Mouse (Mus musculus) gastrocnemius, postnatal 36 days (tissue): Measurements from ENCODE around the gene Anapc7. TPM values are rescaled to one million over a fixed set of nuclear protein-coding genes. Genes with fewer than 3 reads are reported as not detected.
"Not testable (repeated sequence)": the region's sequence is repeated elsewhere in the genome, so short reads cannot be mapped to it uniquely, and the experiment has no call there.

Experiments used
- DNase-seq, 2 experiments: peaks; one replicate each; pipeline ENCODE4 v3.0.0; 2022
- intact Hi-C: fragments of 180-260 bp; cut with DNase I; formaldehyde crosslinking; loops from one replicate; pipeline ENCODE4 v1.15.1; 2025
- total RNA-seq, 2 experiments: library from RNA; stranded (reverse); gene quantifications; 2 replicates each; pipeline ENCODE4 v1.2.3; 2021

Gene Anapc7
- total RNA-seq, 2 experiments from 2014 or later, result 11.3 to 13.2 TPM

GRCm38 (mm10) chr5:122482733-122483391 is 61.4 kb downstream of the Anapc7 start:
- DNase-seq, result no peak
- intact Hi-C loops, result no loop called here

GRCm38 (mm10) chr5:122486243-122486642 is 64.8 kb downstream of the Anapc7 start:
- intact Hi-C loops, result not testable (repeated sequence)

GRCm38 (mm10) chr5:122487825-122488224 is 66.3 kb downstream of the Anapc7 start:
- DNase-seq, result no peak
- intact Hi-C loops, result no loop called here

More at GRCm38 (mm10) chr5:122486243-122486642, 64.8 kb downstream of the Anapc7 start:
- not testable (repeated sequence) for DNase-seq

GRCm38 (mm10) chr5:122490148-122490547 is 68.7 kb downstream of the Anapc7 start:
- DNase-seq, result no peak
- intact Hi-C loops, result no loop called here

- no peak for DNase-seq
- intact Hi-C loops, result no loop called here
These were observed 69.9 kb downstream of the Anapc7 start for GRCm38 (mm10) chr5:122491385-122491784.

- intact Hi-C loops, result no loop called here
- no peak for DNase-seq
These were observed 71.5 kb downstream of the Anapc7 start for GRCm38 (mm10) chr5:122493035-122493434.

GRCm38 (mm10) chr5:122494449-122494848 is 73.0 kb downstream of the Anapc7 start:
- DNase-seq, result no peak

More at GRCm38 (mm10) chr5:122494449-122494848, 73.0 kb downstream of the Anapc7 start:
- intact Hi-C loops, result no loop called here

Other genes with a start within 250 kb of the Anapc7 start
- gene Hvcn1, start 214.9 kb upstream of the Anapc7 start, total RNA-seq, result under 1 TPM; 0.37 to 0.77 TPM
- 1 to 10 TPM; 1.6 to 2.2 TPM for gene Tctn1, start 157.2 kb upstream of the Anapc7 start, total RNA-seq
- 100 to 1,000 TPM in 1 of 2 experiments, 10 to 100 TPM in 1; 93.8 to 103 TPM for gene Pptc7, start 137.3 kb upstream of the Anapc7 start, total RNA-seq
- under 1 TPM; 0.42 to 0.54 TPM for gene Rad9b, start 67.5 kb upstream of the Anapc7 start, total RNA-seq
- 10 to 100 TPM; 36.2 to 41.3 TPM for gene Vps29, start 67.3 kb upstream of the Anapc7 start, total RNA-seq
- 10 to 100 TPM; 22.4 to 23.8 TPM for gene Gpn3, start 49.8 kb upstream of the Anapc7 start, total RNA-seq
- 1 to 10 TPM; 4.2 to 6.5 TPM for gene Fam216a, start 49.3 kb upstream of the Anapc7 start, total RNA-seq
- gene Arpc3, start 29.8 kb upstream of the Anapc7 start, total RNA-seq, result 10 to 100 TPM; 47.2 to 51.2 TPM
- 100 to 1,000 TPM; 175 to 549 TPM for gene Atp2a2, start 80.5 kb downstream of the Anapc7 start, total RNA-seq
- 1 to 10 TPM; 2.5 to 5.3 TPM for gene Ift81, start 192.8 kb downstream of the Anapc7 start, total RNA-seq
- 1 to 10 TPM; 1.3 to 1.9 TPM for gene P2rx7, start 222.2 kb downstream of the Anapc7 start, total RNA-seq